Mouse (Mus musculus): ENCODE measurements around the gene Akain1.

The Akain1 gene

GRCm38 (mm10) chr17:69438990-69439491 is at the start of gene Akain1:
TSS of gene Akain1 (plus strand) at chr17:69439326.
- no peak for DNase-seq (ENCODE audit: low read depth, low spot score)

GRCm38 (mm10) chr17:69396147-69397033 is 42.7 kb upstream of the Akain1 start:
- no peak for DNase-seq (ENCODE audit: low read depth, low spot score)

- no peak for DNase-seq (ENCODE audit: low read depth, low spot score)
Measured at GRCm38 (mm10) chr17:69397163-69397562, 42.0 kb upstream of the Akain1 start.

GRCm38 (mm10) chr17:69398092-69398491 is 41.0 kb upstream of the Akain1 start:
- no peak for DNase-seq (ENCODE audit: low read depth, low spot score)

- DNase-seq (ENCODE audit: low read depth, low spot score): no peak
Measured at GRCm38 (mm10) chr17:69401146-69401545, 38.0 kb upstream of the Akain1 start.

- DNase-seq (ENCODE audit: low read depth, low spot score): no peak
Measured at GRCm38 (mm10) chr17:69416163-69416562, 23.0 kb upstream of the Akain1 start.

- DNase-seq (ENCODE audit: low read depth, low spot score): peak; percentile 91
Measured at GRCm38 (mm10) chr17:69416920-69417661, 22.0 kb upstream of the Akain1 start.

GRCm38 (mm10) chr17:69417724-69418373 is 21.3 kb upstream of the Akain1 start:
- no peak for DNase-seq (ENCODE audit: low read depth, low spot score)

- no peak for DNase-seq (ENCODE audit: low read depth, low spot score)
Measured at GRCm38 (mm10) chr17:69421592-69421991, 17.5 kb upstream of the Akain1 start.

GRCm38 (mm10) chr17:69437836-69438235 is 1.3 kb upstream of the Akain1 start:
- no peak for DNase-seq (ENCODE audit: low read depth, low spot score)

- no peak for DNase-seq (ENCODE audit: low read depth, low spot score)
Measured at GRCm38 (mm10) chr17:69438486-69438885, 640 bp upstream of the Akain1 start.

- no peak for DNase-seq (ENCODE audit: low read depth, low spot score)
Measured at GRCm38 (mm10) chr17:69439571-69440480, 700 bp downstream of the Akain1 start.

- DNase-seq (ENCODE audit: low read depth, low spot score): no peak
Measured at GRCm38 (mm10) chr17:69441041-69441440, 1.9 kb downstream of the Akain1 start.

- no peak for DNase-seq (ENCODE audit: low read depth, low spot score)
Measured at GRCm38 (mm10) chr17:69448679-69449078, 9.6 kb downstream of the Akain1 start.

GRCm38 (mm10) chr17:69461680-69462079 is 22.6 kb downstream of the Akain1 start:
- DNase-seq (ENCODE audit: low read depth, low spot score): no peak

- DNase-seq (ENCODE audit: low read depth, low spot score): no peak
Measured at GRCm38 (mm10) chr17:69463037-69463436, 23.9 kb downstream of the Akain1 start.

GRCm38 (mm10) chr17:69471171-69471570 is 32.0 kb downstream of the Akain1 start:
- no peak for DNase-seq (ENCODE audit: low read depth, low spot score)

- DNase-seq (ENCODE audit: low read depth, low spot score): no peak
Measured at GRCm38 (mm10) chr17:69472401-69472800, 33.3 kb downstream of the Akain1 start.

- DNase-seq (ENCODE audit: low read depth, low spot score): no peak
Measured at GRCm38 (mm10) chr17:69474084-69474483, 35.0 kb downstream of the Akain1 start.

- DNase-seq (ENCODE audit: low read depth, low spot score): peak; percentile 56
Measured at GRCm38 (mm10) chr17:69475423-69475822, 36.3 kb downstream of the Akain1 start.

GRCm38 (mm10) chr17:69477526-69477925 is 38.4 kb downstream of the Akain1 start:
- no peak for DNase-seq (ENCODE audit: low read depth, low spot score)

All from retina, postnatal 7 days (tissue).